Mouse (Mus musculus): Measurements from ENCODE around the gene Nek8.

DNA sequence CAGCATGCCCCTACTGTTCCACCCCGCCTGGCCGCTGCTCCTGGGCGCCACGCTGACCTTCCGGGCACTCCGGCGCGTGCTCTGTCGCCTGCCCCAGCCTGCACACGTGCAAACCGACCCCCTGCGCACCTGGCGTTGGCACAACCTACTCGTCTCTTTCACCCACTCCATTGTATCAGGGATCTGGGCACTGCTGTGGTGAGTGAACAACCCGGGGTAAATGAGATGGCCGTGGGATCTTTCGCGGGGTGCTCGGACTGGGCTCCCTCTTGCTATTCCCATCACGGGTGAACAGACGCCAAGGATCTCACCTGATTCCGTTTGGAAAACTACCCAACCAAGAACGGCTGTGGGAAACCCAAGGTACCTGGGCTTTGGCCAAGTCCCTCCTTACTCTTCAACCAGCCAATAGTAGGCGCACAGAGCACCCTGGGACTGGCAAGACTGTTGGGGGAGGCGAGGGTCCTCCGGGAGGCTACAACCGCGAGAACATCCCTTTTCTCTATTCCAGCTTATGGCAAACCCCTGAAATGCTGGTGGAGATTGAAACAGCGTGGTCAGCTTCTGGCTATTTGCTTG is 2.5 kb upstream of the Nek8 start:
- TF ChIP-seq CTCF (IDR thresholded peaks at IDR 0.05; ENCODE audit: low read depth) (no peak), EP300 (IDR thresholded peaks at IDR 0.05; ENCODE audit: low read depth) (no peak)
